Mouse (Mus musculus) hindbrain, postnatal 0 days (tissue): ENCODE data around the gene Gsto2. TPM values are rescaled to one million over a fixed set of nuclear protein-coding genes. Genes with fewer than 3 reads are reported as not detected.
A peak's percentile ranks its signal among the peaks of the same experiment; 100 is the strongest.

Experiments used
- ATAC-seq: fragments of 200-750 bp; cut with Nextera tagmentation; 2 replicates; pipeline ENCODE4 v1.8.0; 2017; ENCODE audit warnings: mild to moderate bottlenecking, moderate TSS enrichment, moderate library complexity
- DNase-seq: peaks from one replicate; pipeline ENCODE4 v3.0.0-alpha.2; 2015; ENCODE audit warnings: low spot score
- H3K27ac ChIP-seq: fragments of 300-500 bp; sonication (generic); 2 replicates; pipeline ENCODE4 v1.5.1; 2014; ENCODE audit warnings: mild to moderate bottlenecking
- H3K27me3 ChIP-seq: fragments of 300-500 bp; sonication (generic); 2 replicates; pipeline ENCODE4 v1.6.1; 2014; ENCODE audit warnings: low read length, mixed read lengths; ENCODE audit not compliant: insufficient read depth
- H3K36me3 ChIP-seq: fragments of 300-500 bp; sonication (generic); 2 replicates; pipeline ENCODE4 v1.6.1; 2014; ENCODE audit warnings: low read length, mixed read lengths; ENCODE audit not compliant: insufficient read depth
- H3K4me1 ChIP-seq: fragments of 300-500 bp; sonication (generic); 2 replicates; pipeline ENCODE4 v1.6.1; 2014; ENCODE audit warnings: antibody characterized with exemption, low read length, mixed read lengths; ENCODE audit not compliant: insufficient read depth
- H3K4me2 ChIP-seq: fragments of 300-500 bp; sonication (generic); 2 replicates; pipeline ENCODE4 v1.6.1; 2014; ENCODE audit warnings: low read depth, mild to moderate bottlenecking, low read length, moderate library complexity, mixed read lengths
- H3K4me3 ChIP-seq: fragments of 300-500 bp; sonication (generic); 2 replicates; pipeline ENCODE4 v1.5.1; 2014; ENCODE audit warnings: low read length
- H3K9ac ChIP-seq: fragments of 300-500 bp; sonication (generic); replicated peaks from 2 replicates; pipeline ENCODE4 v1.6.1; 2014; ENCODE audit warnings: mild to moderate bottlenecking, low read length, moderate library complexity, mixed read lengths
- H3K9me3 ChIP-seq: fragments of 300-500 bp; sonication (generic); 2 replicates; pipeline ENCODE4 v1.6.1; 2016; ENCODE audit warnings: low read length, mixed read lengths
- CTCF ChIP-seq: IDR thresholded peaks from 2 replicates; pipeline ENCODE4 v1.5.1; 2016; ENCODE audit warnings: antibody characterized with exemption, control low read depth, low read depth
- WGBS: fragments of 180-500 bp; shearing (Covaris S2); extraction: QIAGEN DNeasy Blood & Tissue Kit; methylation state at CpG from one replicate; pipeline ENCODE4 v1.1.7; 2014; 5-methylcytosine and 5-hydroxymethylcytosine counted together
- polyA plus RNA-seq: library from polyadenylated mRNA; unstranded; fragments of >200 nt; fragmentation: Nextera tagmentation; extraction: Ambion mirVana; gene quantifications from 2 replicates; pipeline ENCODE4 v1.2.1, GENCODE M21; 2015
- total RNA-seq: library from RNA; depleted of rRNA; stranded (reverse); fragments of >200 nt; gene quantifications from 2 replicates; pipeline ENCODE4 v1.2.3, GENCODE M21; 2014

Gene Gsto2
- total and polyA plus RNA-seq, 2 experiments from 2014 or later: 0.26 to 0.89 TPM

DNA sequence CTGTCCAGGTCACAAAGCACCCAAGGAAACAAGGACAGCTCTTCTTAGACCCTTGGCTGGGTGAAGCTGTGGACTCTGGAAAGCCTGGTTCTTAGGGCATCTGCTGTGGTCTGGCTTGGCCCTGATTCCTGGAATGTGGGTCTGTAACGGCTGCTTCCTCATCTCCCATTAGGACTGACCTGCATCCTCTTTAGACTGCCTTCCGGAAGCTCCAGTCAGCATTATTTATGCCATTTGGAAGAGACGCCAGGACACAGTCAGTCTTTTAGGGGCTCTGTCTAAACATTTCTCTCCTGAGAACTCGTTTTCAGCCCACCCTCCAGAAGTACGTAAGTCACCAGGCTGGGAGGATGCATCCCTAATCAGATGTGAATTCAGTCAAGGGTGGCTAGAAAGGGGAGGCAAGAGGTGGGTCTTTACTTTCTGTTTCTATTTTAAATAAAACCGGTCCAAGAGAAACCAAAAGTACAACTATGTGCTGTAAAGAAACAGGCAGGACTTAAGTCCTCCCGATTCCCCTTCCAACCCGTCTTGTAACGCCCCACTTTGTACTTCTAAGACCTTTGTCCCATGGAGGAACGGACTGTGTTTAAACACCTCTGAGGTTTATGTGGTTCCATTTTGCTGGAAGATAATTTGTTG, 25.3 kb downstream of the Gsto2 start:
- 74% methylated on average over 10 of the region's 10 CpGs for WGBS
- H3K27ac ChIP-seq: no peak overlapping the region
- no peak overlapping the region for H3K9ac ChIP-seq
- H3K4me2 ChIP-seq: no peak overlapping the region
- no peak overlapping the region for H3K4me3 ChIP-seq
- DNase-seq (no peak), ATAC-seq (no peak)
- TF ChIP-seq CTCF: no peak
- H3K36me3 ChIP-seq: no peaks in the 10 kb centered on the region
- H3K4me1 ChIP-seq: no peaks in the 10 kb centered on the region
- H3K27me3 ChIP-seq: no peaks in the 10 kb centered on the region
- H3K9me3 ChIP-seq: no peaks in the 10 kb centered on the region

DNA sequence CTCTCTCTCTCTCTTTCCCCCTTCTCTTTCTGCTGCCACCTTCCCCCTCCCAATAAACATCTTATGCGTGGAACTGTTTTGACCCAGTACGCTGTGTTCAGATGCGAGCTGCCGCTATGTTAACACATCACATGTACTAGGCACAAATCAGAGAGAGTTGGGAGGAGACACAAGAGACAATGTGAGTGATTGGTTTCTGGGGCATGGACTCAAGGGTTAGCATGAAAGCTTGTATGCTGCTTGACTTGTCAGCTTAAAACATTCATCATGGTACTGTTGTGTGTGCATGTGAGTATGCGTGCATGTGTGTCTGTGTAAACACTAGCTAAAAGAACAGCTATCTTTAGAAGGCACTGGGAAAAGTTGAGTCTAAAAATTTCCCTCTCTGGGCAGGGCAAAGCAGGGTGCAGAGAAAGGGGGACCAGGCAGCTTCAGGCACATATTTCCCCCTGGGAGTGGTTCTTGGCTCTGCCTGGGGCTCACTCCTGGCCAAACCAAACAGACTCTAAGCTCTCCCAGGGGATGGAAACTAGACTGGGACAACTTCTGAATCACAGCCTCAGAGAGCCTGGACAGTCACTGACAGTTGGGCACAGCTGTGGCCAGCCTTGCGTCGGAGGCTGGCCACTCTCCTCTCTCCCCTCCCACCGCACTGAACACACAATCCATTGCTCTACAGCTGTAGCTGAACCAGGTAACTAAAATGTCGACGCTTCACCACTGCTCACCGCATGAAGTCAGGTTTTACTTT, 26.4 kb downstream of the Gsto2 start:
- Histone ChIP-seq H3K9me3 (no peaks in the 10 kb centered on the region), H3K36me3 (no peaks in the 10 kb centered on the region), H3K27me3 (no peaks in the 10 kb centered on the region), H3K4me3 (no peak overlapping the region), H3K4me2 (no peak overlapping the region), H3K4me1 (no peaks in the 10 kb centered on the region), H3K27ac (no peak overlapping the region), H3K9ac (no peak overlapping the region)
- ATAC-seq (no peak), DNase-seq (no peak)
- WGBS: 81% methylated on average over 11 of the region's 11 CpGs
- TF ChIP-seq CTCF: no peak

DNA sequence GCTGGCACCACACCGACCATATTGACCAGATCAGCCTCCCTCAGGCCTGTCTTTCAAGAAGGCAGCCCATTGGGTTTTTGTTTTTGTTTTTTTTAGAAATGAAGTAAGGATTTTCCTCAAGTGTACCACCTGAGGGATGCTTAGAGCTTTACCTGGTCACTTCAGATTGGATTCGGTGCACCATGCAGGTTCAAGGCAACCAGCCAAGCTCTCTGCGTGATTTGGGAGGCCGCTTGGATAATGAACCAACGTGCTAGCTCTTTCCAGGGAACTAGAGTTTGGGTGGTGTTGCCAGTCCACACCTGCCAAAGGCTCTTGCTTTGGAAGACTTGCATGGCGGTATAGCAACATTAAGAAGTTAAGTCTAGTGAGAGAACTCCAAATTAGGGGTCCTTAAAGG, 27.8 kb downstream of the Gsto2 start:
- ATAC-seq (no peak), DNase-seq (no peak)
- no peak overlapping the region for H3K9ac ChIP-seq
- H3K27me3 ChIP-seq: no peaks in the 10 kb centered on the region
- 82% methylated on average over 6 of the region's 6 CpGs for WGBS
- H3K9me3 ChIP-seq: no peaks in the 10 kb centered on the region
- no peaks in the 10 kb centered on the region for H3K4me1 ChIP-seq
- H3K36me3 ChIP-seq: no peaks in the 10 kb centered on the region
- no peak overlapping the region for H3K4me3 ChIP-seq
- no peak overlapping the region for H3K27ac ChIP-seq
- TF ChIP-seq CTCF: no peak
- H3K4me2 ChIP-seq: no peak overlapping the region

DNA sequence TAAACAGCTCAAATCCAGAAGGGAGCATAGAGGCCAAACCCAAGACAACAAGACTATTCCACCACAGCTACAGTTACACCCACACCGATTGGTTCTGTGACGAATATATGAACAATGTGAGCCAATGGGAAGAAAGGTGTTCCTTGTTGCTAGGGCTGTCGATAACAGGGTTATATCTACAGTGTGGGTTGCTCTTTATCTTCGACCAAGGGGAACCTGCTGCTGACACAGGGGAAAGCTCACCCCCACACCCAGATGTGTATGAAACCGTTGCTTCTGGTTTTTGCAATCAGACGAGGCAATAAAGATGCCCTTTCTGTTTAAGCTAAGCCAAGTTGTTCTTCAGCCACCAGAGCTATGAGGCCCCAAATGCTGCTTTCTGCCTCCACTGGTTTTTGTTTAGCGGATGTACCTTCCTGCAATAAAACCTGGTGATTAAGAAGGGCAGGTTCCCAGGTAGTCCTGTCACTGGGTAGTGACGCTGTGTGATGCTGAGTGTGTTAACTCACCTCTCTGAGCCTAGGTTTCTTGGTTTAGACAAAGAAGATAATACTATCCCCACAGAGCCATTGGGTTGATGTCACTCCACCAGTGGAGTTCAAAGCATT, 33.2 kb downstream of the Gsto2 start:
- no peak overlapping the region for H3K9ac ChIP-seq
- no peaks in the 10 kb centered on the region for H3K27me3 ChIP-seq
- no peak overlapping the region for H3K4me2 ChIP-seq
- DNase-seq: no peak
- ATAC-seq: no peak
- no peak for TF ChIP-seq CTCF
- no peaks in the 10 kb centered on the region for H3K9me3 ChIP-seq
- no peaks in the 10 kb centered on the region for H3K36me3 ChIP-seq
- WGBS: 87% methylated on average over 8 of the region's 8 CpGs
- H3K4me1 ChIP-seq: peaks cover 4% of the 10 kb centered on the region; the same call in 1 of the 2 replicates
- H3K4me3 ChIP-seq: no peak overlapping the region
- H3K27ac ChIP-seq: no peak overlapping the region

DNA sequence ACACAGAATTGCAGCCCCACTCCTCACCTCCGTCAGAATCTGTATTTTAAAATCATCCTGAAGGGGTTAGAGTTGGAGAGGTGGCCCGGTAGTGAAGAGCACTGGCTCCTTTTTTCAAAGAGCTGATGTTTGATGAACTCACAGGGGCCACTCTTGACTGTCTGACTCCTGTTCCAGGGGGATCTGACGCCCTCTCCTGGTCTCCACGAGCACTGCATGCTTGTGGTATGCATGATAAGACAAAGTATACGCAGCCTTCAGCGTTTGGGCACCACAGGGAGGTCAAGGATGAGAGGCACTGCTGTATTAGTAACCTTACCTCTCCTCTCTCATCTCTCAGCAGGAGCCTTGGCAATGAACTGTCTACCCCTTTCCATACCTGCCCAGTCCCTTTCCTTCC, 34.7 kb downstream of the Gsto2 start:
- Histone ChIP-seq H3K27me3 (no peaks in the 10 kb centered on the region), H3K4me2 (no peak overlapping the region), H3K9me3 (no peaks in the 10 kb centered on the region), H3K4me1 (peaks cover 7% of the 10 kb centered on the region; the same call in 1 of the 2 replicates), H3K4me3 (no peak overlapping the region), H3K27ac (no peak overlapping the region), H3K36me3 (no peaks in the 10 kb centered on the region), H3K9ac (no peak overlapping the region)
- no peak for ATAC-seq
- 66% methylated on average over 6 of the region's 6 CpGs for WGBS
- DNase-seq: no peak
- TF ChIP-seq CTCF: peak; percentile 52

DNA sequence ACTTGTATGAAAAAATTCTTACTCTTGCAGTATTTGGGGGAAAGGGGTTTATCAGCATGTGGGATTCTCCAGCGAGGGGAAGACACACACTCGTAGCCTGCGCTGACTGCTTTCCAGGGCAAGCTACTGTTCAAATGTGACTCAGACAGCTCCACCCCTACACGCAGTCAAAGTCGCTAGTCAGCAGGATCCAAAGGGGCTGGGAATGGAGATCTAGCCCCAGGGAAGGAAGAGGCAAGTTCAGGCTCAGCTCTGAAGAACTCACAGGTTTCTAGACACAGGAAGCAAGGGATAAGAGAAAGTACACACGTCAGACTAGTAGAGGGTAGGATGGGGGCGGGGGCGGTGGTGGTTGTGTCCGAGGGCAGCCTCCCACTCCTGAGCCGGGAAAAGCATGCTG, 35.2 kb downstream of the Gsto2 start:
- ATAC-seq (no peak), DNase-seq (no peak)
- Histone ChIP-seq H3K4me1 (peaks cover 7% of the 10 kb centered on the region; the same call in 1 of the 2 replicates), H3K4me2 (no peak overlapping the region), H3K9ac (no peak overlapping the region), H3K36me3 (no peaks in the 10 kb centered on the region), H3K27ac (no peak overlapping the region), H3K27me3 (no peaks in the 10 kb centered on the region), H3K9me3 (no peaks in the 10 kb centered on the region), H3K4me3 (no peak overlapping the region)
- no peak for TF ChIP-seq CTCF
- whole genome bisulfite sequencing: 81% methylated on average over 10 of the region's 10 CpGs
